Mouse (Mus musculus): Measurements from ENCODE around the gene Cd300lg. TPM values are rescaled to one million over a fixed set of nuclear protein-coding genes. Genes with fewer than 3 reads are reported as not detected.

The Cd300lg gene
- polyA plus RNA-seq, 1 experiment: not detected

GRCm38 (mm10) chr11:102006688-102007087, 34.6 kb upstream of the Cd300lg start:
- TF ChIP-seq TCF3 (IDR thresholded peaks at IDR 0.05; ENCODE audit: insufficient read length, low read depth): no peak
- TF ChIP-seq TCF12 (IDR thresholded peaks at IDR 0.05; ENCODE audit: insufficient read depth, poor library complexity, severe bottlenecking): no peak
- TF ChIP-seq SRF (IDR thresholded peaks at IDR 0.05; ENCODE audit: control insufficient read depth, insufficient read length, low read depth): no peak
- TF ChIP-seq POLR2AphosphoS2 (IDR thresholded peaks at IDR 0.05; ENCODE audit: insufficient read length, low read depth): no peak
- no peak for TF ChIP-seq MYOD1 (IDR thresholded peaks at IDR 0.05; ENCODE audit: control insufficient read depth in 1 of 3, insufficient read length in 2 of 3, low read depth in 2 of 3)
- TF ChIP-seq POLR2A (IDR thresholded peaks at IDR 0.05; ENCODE audit: insufficient read length, low read depth): no peak
- no peak for TF ChIP-seq CEBPB (IDR thresholded peaks at IDR 0.05; ENCODE audit: insufficient read depth, poor library complexity, severe bottlenecking)
- TF ChIP-seq MAX (IDR thresholded peaks at IDR 0.05; ENCODE audit: low read depth): no peak
- no peak for TF ChIP-seq MYOG (IDR thresholded peaks at IDR 0.05; ENCODE audit: control insufficient read depth in 1 of 3, insufficient read depth in 1 of 3, insufficient read length in 2 of 3, low read depth in 2 of 3)
- Histone ChIP-seq H3K79me2 (ENCODE audit: control insufficient read depth, insufficient read depth) (no peaks in the 10 kb centered on the region), H3K27me3 (ENCODE audit: control insufficient read depth, insufficient read depth, insufficient read length) (peaks cover 18% of the 10 kb centered on the region), H3K4me2 (ENCODE audit: low read depth) (no peak overlapping the region), H3ac (ENCODE audit: control insufficient read depth, insufficient read length) (no peak overlapping the region), H3K4me3 (no peak overlapping the region), H3K36me3 (ENCODE audit: control insufficient read depth, insufficient read depth) (no peaks in the 10 kb centered on the region)

GRCm38 (mm10) chr11:102008372-102008771, 32.9 kb upstream of the Cd300lg start:
- TF ChIP-seq SRF (IDR thresholded peaks at IDR 0.05; ENCODE audit: control insufficient read depth, insufficient read length, low read depth) (no peak), CEBPB (IDR thresholded peaks at IDR 0.05; ENCODE audit: insufficient read depth, poor library complexity, severe bottlenecking) (no peak), USF1 (IDR thresholded peaks at IDR 0.05; ENCODE audit: low read depth) (no peak), E2F4 (IDR thresholded peaks at IDR 0.05; ENCODE audit: insufficient read depth) (no peak), TCF12 (IDR thresholded peaks at IDR 0.05; ENCODE audit: insufficient read depth, poor library complexity, severe bottlenecking) (no peak), MYOG (IDR thresholded peaks at IDR 0.05; ENCODE audit: control insufficient read depth in 1 of 3, insufficient read depth in 1 of 3, insufficient read length in 2 of 3, low read depth in 2 of 3) (no peak), TCF3 (IDR thresholded peaks at IDR 0.05; ENCODE audit: insufficient read length, low read depth) (no peak), POLR2A (IDR thresholded peaks at IDR 0.05; ENCODE audit: insufficient read length, low read depth) (no peak), REST (IDR thresholded peaks at IDR 0.05; ENCODE audit: insufficient read depth, insufficient read length) (no peak), MYOD1 (IDR thresholded peaks at IDR 0.05; ENCODE audit: control insufficient read depth in 1 of 3, insufficient read length in 2 of 3, low read depth in 2 of 3) (no peak), POLR2AphosphoS2 (IDR thresholded peaks at IDR 0.05; ENCODE audit: insufficient read length, low read depth) (no peak), MAX (IDR thresholded peaks at IDR 0.05; ENCODE audit: low read depth) (no peak)
- H3K36me3 ChIP-seq (ENCODE audit: control insufficient read depth, insufficient read depth): no peaks in the 10 kb centered on the region
- no peaks in the 10 kb centered on the region for H3K79me2 ChIP-seq (ENCODE audit: control insufficient read depth, insufficient read depth)
- peaks cover 14% of the 10 kb centered on the region for H3K27me3 ChIP-seq (ENCODE audit: control insufficient read depth, insufficient read depth, insufficient read length)
- H3K4me2 ChIP-seq (ENCODE audit: low read depth): no peak overlapping the region
- H3ac ChIP-seq (ENCODE audit: control insufficient read depth, insufficient read length): no peak overlapping the region
- no peak overlapping the region for H3K4me3 ChIP-seq

GRCm38 (mm10) chr11:102008954-102009637, 32.2 kb upstream of the Cd300lg start:
- H3ac ChIP-seq (ENCODE audit: control insufficient read depth, insufficient read length): no peak overlapping the region
- no peaks in the 10 kb centered on the region for H3K79me2 ChIP-seq (ENCODE audit: control insufficient read depth, insufficient read depth)
- H3K27me3 ChIP-seq (ENCODE audit: control insufficient read depth, insufficient read depth, insufficient read length): peaks cover 19% of the 10 kb centered on the region
- no peaks in the 10 kb centered on the region for H3K36me3 ChIP-seq (ENCODE audit: control insufficient read depth, insufficient read depth)
- H3K4me3 ChIP-seq: no peak overlapping the region
- H3K4me2 ChIP-seq (ENCODE audit: low read depth): no peak overlapping the region
- TF ChIP-seq MYOD1 (IDR thresholded peaks at IDR 0.05; ENCODE audit: control insufficient read depth in 1 of 3, insufficient read length in 2 of 3, low read depth in 2 of 3): no peak
- no peak for TF ChIP-seq TCF3 (IDR thresholded peaks at IDR 0.05; ENCODE audit: insufficient read length, low read depth)
- no peak for TF ChIP-seq SRF (IDR thresholded peaks at IDR 0.05; ENCODE audit: control insufficient read depth, insufficient read length, low read depth)
- TF ChIP-seq POLR2AphosphoS2 (IDR thresholded peaks at IDR 0.05; ENCODE audit: insufficient read length, low read depth): no peak

GRCm38 (mm10) chr11:102010140-102010539, 31.2 kb upstream of the Cd300lg start:
- Histone ChIP-seq H3ac (ENCODE audit: control insufficient read depth, insufficient read length) (no peak overlapping the region), H3K27me3 (ENCODE audit: control insufficient read depth, insufficient read depth, insufficient read length) (peaks cover 20% of the 10 kb centered on the region), H3K4me2 (ENCODE audit: low read depth) (no peak overlapping the region), H3K36me3 (ENCODE audit: control insufficient read depth, insufficient read depth) (no peaks in the 10 kb centered on the region), H3K4me3 (no peak overlapping the region), H3K79me2 (ENCODE audit: control insufficient read depth, insufficient read depth) (no peaks in the 10 kb centered on the region)
- TF ChIP-seq POLR2A (IDR thresholded peaks at IDR 0.05; ENCODE audit: insufficient read length, low read depth): no peak

GRCm38 (mm10) chr11:102011510-102011909, 29.8 kb upstream of the Cd300lg start:
- H3K36me3 ChIP-seq (ENCODE audit: control insufficient read depth, insufficient read depth): no peaks in the 10 kb centered on the region
- peaks cover 26% of the 10 kb centered on the region for H3K27me3 ChIP-seq (ENCODE audit: control insufficient read depth, insufficient read depth, insufficient read length)
- H3ac ChIP-seq (ENCODE audit: control insufficient read depth, insufficient read length): no peak overlapping the region
- no peak overlapping the region for H3K4me2 ChIP-seq (ENCODE audit: low read depth)
- H3K79me2 ChIP-seq (ENCODE audit: control insufficient read depth, insufficient read depth): no peaks in the 10 kb centered on the region
- no peak overlapping the region for H3K4me3 ChIP-seq
- no peak for TF ChIP-seq MYOG (IDR thresholded peaks at IDR 0.05; ENCODE audit: control insufficient read depth in 1 of 3, insufficient read depth in 1 of 3, insufficient read length in 2 of 3, low read depth in 2 of 3)
- TF ChIP-seq POLR2A (IDR thresholded peaks at IDR 0.05; ENCODE audit: insufficient read length, low read depth): no peak
- no peak for TF ChIP-seq E2F4 (IDR thresholded peaks at IDR 0.05; ENCODE audit: insufficient read depth)
- TF ChIP-seq SRF (IDR thresholded peaks at IDR 0.05; ENCODE audit: control insufficient read depth, insufficient read length, low read depth): no peak
- TF ChIP-seq POLR2AphosphoS2 (IDR thresholded peaks at IDR 0.05; ENCODE audit: insufficient read length, low read depth): no peak
- no peak for TF ChIP-seq MAX (IDR thresholded peaks at IDR 0.05; ENCODE audit: low read depth)
- no peak for TF ChIP-seq USF1 (IDR thresholded peaks at IDR 0.05; ENCODE audit: low read depth)
- no peak for TF ChIP-seq MYOD1 (IDR thresholded peaks at IDR 0.05; ENCODE audit: control insufficient read depth in 1 of 3, insufficient read length in 2 of 3, low read depth in 2 of 3)
- TF ChIP-seq TCF3 (IDR thresholded peaks at IDR 0.05; ENCODE audit: insufficient read length, low read depth): no peak
- no peak for TF ChIP-seq TCF12 (IDR thresholded peaks at IDR 0.05; ENCODE audit: insufficient read depth, poor library complexity, severe bottlenecking)
- no peak for TF ChIP-seq REST (IDR thresholded peaks at IDR 0.05; ENCODE audit: insufficient read depth, insufficient read length)
- TF ChIP-seq CEBPB (IDR thresholded peaks at IDR 0.05; ENCODE audit: insufficient read depth, poor library complexity, severe bottlenecking): no peak

All from myocyte (in vitro differentiated cells).